Mouse (Mus musculus) thymus, adult 2 months (tissue): ENCODE data around the gene Gm9844.

ENCODE experiments used
- CTCF ChIP-seq: fragments of 200-500 bp; IDR thresholded peaks from 2 replicates; pipeline ENCODE4 v1.5.1; 2012; ENCODE audit warnings: mild to moderate bottlenecking, control low read depth, low read length, moderate library complexity, borderline replicate concordance; ENCODE audit not compliant: control insufficient read depth, poor library complexity, insufficient read depth; ENCODE audit errors: extremely low read depth
- POLR2A ChIP-seq: fragments of 200-500 bp; IDR thresholded peaks from 2 replicates; pipeline ENCODE4 v1.6.1; 2012; ENCODE audit warnings: mild to moderate bottlenecking, low read length, control low read depth, moderate library complexity; ENCODE audit not compliant: control insufficient read depth, poor library complexity, insufficient read depth; ENCODE audit errors: extremely low read depth

GRCm38 (mm10) chr7:24883896-24884692 is 22.1 kb downstream of the Gm9844 start, which contains the start of gene Rps19:
- TF ChIP-seq POLR2A (peak; percentile 83), CTCF (0 out of 2 replicates have a peak, but pooled peaks have one; percentile 29)
